Mouse (Mus musculus) cerebellum, adult 2 months (tissue): Measurements from ENCODE around the gene Hectd4. TPM values are rescaled to one million over a fixed set of nuclear protein-coding genes. Genes with fewer than 3 reads are reported as not detected.
"Not testable (repeated sequence)": the region's sequence is repeated elsewhere in the genome, so short reads cannot be mapped to it uniquely, and the experiment has no call there.

Experiments
- DNase-seq, 2 experiments: peaks; one replicate each; pipeline ENCODE4 v3.0.0; 2021
- H3K27ac ChIP-seq: fragments of 200-500 bp; 2 replicates; pipeline ENCODE4 v1.5.1; 2012; ENCODE audit warnings: low read length, control low read depth, inconsistent platforms; ENCODE audit not compliant: insufficient read depth
- H3K27me3 ChIP-seq: fragments of 200-500 bp; 2 replicates; pipeline ENCODE4 v1.6.1; 2012; ENCODE audit warnings: inconsistent platforms, mild to moderate bottlenecking, low read length, moderate library complexity; ENCODE audit not compliant: control insufficient read depth, insufficient read depth
- H3K4me1 ChIP-seq: fragments of 200-500 bp; 2 replicates; pipeline ENCODE4 v1.6.1; 2011; ENCODE audit warnings: low read length; ENCODE audit not compliant: control insufficient read depth, insufficient read depth
- H3K4me3 ChIP-seq: fragments of 200-500 bp; replicated peaks from 2 replicates; pipeline ENCODE3; 2011; ENCODE audit warnings: mild to moderate bottlenecking, low read depth, low read length, control low read depth; ENCODE audit not compliant: insufficient read depth
- CTCF ChIP-seq: fragments of 200-500 bp; IDR thresholded peaks from 2 replicates; pipeline ENCODE4 v1.5.1; 2011; ENCODE audit warnings: low read depth, mild to moderate bottlenecking, control low read depth, low read length, moderate library complexity, borderline replicate concordance; ENCODE audit not compliant: insufficient read depth
- POLR2A ChIP-seq: fragments of 200-500 bp; IDR thresholded peaks from 2 replicates; pipeline ENCODE4 v1.6.1; 2011; ENCODE audit warnings: low read length, control low read depth, borderline replicate concordance; ENCODE audit not compliant: insufficient read depth
- WGBS: fragments of 180-500 bp; shearing (Covaris S2); methylation state at CpG from one replicate; pipeline ENCODE4 v1.1.7; 2018; 5-methylcytosine and 5-hydroxymethylcytosine counted together
- polyA plus RNA-seq: library from polyadenylated mRNA; depleted of rRNA; stranded (reverse); fragments of >200 nt; gene quantifications from 2 replicates; pipeline ENCODE4 v1.2.3, GENCODE M21; 2012

Gene Hectd4
- polyA plus RNA-seq, 1 experiment, result 81.2 TPM

DNA sequence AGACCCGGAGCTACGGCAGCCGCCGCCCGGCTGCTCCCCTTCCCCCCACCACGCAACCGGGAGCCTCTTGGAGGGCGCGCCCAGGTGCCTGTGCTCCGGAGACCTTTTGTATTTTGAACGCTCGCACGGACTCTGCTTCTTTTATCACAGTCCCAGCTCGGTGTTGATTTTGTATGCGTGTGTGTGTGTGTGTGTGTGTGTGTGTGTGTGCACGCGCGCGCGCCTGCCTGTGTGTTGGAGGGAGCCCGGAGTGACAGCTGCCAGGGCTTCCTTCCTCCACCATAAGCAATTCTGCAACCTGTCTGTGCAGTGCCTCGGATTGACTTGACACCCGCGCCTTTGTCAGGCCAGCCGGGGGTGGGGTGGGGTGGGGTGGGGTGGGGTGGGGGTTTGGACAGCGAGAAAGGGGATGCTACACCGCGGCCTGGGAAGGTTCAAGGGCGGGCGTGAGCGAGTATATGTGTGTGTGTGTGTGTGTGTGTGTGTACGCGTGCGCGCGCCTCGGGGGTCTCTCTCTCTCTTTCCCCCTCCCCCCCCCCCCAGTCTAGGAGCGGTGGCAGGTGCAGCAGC lies 798 bp downstream of the Hectd4 start:
- TF ChIP-seq POLR2A (no peak), CTCF (no peak)
- H3K4me3 ChIP-seq, result peak overlapping the region; percentile 98
- under 1% methylated on average over 37 of the region's 38 CpGs for WGBS
- H3K27me3 ChIP-seq, result no peaks in the 10 kb centered on the region
- peaks cover 2% of the 10 kb centered on the region for H3K4me1 ChIP-seq
- H3K27ac ChIP-seq, result peak overlapping the region; percentile 97
- peak; percentile 68 to 70 for DNase-seq

GRCm38 (mm10) chr5:121221328-121221850 lies 1.4 kb downstream of the Hectd4 start:
- 2% methylated on average over 23 of the region's 23 CpGs for WGBS
- Histone ChIP-seq H3K27ac (peak overlapping the region; percentile 67), H3K27me3 (no peaks in the 10 kb centered on the region), H3K4me3 (peak overlapping the region; percentile 98), H3K4me1 (peaks cover 2% of the 10 kb centered on the region)
- TF ChIP-seq POLR2A, result no peak
- no peak for TF ChIP-seq CTCF
- DNase-seq, result peak; percentile 37 to 39

DNA sequence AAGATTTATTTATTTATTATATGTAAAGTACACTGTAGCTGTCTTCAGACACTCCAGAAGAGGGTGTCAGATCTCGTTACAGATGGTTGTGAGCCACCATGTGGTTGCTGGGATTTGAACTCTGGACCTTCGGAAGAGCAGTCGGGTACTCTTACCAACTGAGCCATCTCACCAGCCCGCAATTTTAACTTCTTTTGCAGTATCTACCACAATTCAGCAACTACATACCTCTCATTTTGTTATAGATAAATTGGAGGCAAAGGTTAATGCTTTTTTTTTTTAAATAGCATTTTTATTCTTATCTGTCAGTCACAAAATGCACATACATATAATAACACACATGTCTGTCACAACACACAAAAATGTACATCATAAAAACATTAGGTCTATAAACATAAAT lies 4.0 kb downstream of the Hectd4 start:
- H3K4me3 ChIP-seq, H3K27me3 ChIP-seq, H3K4me1 ChIP-seq, DNase-seq, H3K27ac ChIP-seq: not testable (repeated sequence)
- WGBS, result 72% methylated on average over 4 of the region's 4 CpGs

DNA sequence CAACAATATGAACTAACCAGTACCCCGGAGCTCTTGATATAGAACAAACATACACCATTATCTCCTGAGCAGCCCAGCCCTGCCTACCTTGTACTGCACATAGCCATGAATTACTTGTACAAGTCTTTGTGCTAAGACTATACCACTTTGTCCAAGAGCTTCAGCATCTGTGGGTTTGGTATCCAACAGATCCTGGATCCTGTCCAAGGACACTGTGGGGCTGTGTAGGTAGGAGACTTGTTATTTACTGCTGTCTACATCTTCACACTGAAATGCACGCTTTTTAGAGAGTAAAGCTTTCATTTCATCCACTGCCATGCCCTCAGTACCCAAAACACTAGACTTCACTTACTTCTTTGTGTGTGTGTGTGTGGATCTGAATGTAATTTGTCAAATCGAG lies 4.8 kb downstream of the Hectd4 start:
- no peaks in the 10 kb centered on the region for H3K27me3 ChIP-seq
- no peak overlapping the region for H3K4me3 ChIP-seq
- TF ChIP-seq CTCF, result no peak
- TF ChIP-seq POLR2A, result no peak
- H3K4me1 ChIP-seq, result peaks cover 9% of the 10 kb centered on the region
- DNase-seq, result no peak
- WGBS, result 51% methylated on average over 3 of the region's 3 CpGs
- no peak overlapping the region for H3K27ac ChIP-seq

GRCm38 (mm10) chr5:121225854-121226253 lies 5.8 kb downstream of the Hectd4 start:
- H3K27ac ChIP-seq, result no peak overlapping the region
- peaks cover 18% of the 10 kb centered on the region for H3K4me1 ChIP-seq
- H3K27me3 ChIP-seq, result no peaks in the 10 kb centered on the region
- DNase-seq, result no peak
- H3K4me3 ChIP-seq, result no peak overlapping the region
- no peak for TF ChIP-seq POLR2A
- WGBS, result 44% methylated on average over 2 of the region's 2 CpGs

- no peak for DNase-seq
- TF ChIP-seq CTCF, result no peak
- TF ChIP-seq POLR2A, result no peak
- Histone ChIP-seq H3K4me1 (peaks cover 19% of the 10 kb centered on the region), H3K27me3 (no peaks in the 10 kb centered on the region), H3K27ac (no peak overlapping the region), H3K4me3 (no peak overlapping the region)
- WGBS, result 53% methylated on average over 3 of the region's 3 CpGs
These were observed 6.4 kb downstream of the Hectd4 start for GRCm38 (mm10) chr5:121226406-121226805.

DNA sequence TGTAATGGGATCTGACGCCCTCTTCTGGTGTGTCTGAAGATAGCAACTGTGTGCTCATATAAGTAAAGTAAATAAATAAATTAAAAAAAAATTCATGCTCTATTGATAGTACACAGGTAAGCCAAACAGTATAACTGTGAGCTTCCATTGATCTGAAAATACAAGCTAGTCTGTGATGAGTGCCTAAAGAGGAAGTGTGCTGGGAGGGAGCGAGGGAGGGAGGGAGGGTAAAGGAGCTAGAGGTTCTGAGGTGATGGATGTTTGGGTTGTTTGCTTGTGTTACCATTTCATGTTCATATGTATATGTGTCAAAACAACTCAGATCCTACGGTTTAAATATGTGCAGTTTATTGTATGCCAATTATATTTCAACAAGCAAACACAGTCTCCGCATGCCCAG lies 6.8 kb downstream of the Hectd4 start:
- Histone ChIP-seq H3K4me3 (no peak overlapping the region), H3K27ac (no peak overlapping the region), H3K4me1 (peaks cover 19% of the 10 kb centered on the region), H3K27me3 (no peaks in the 10 kb centered on the region)
- no peak for DNase-seq
- 80% methylated on average over 4 of the region's 4 CpGs for WGBS
- TF ChIP-seq POLR2A (no peak), CTCF (no peak)

DNA sequence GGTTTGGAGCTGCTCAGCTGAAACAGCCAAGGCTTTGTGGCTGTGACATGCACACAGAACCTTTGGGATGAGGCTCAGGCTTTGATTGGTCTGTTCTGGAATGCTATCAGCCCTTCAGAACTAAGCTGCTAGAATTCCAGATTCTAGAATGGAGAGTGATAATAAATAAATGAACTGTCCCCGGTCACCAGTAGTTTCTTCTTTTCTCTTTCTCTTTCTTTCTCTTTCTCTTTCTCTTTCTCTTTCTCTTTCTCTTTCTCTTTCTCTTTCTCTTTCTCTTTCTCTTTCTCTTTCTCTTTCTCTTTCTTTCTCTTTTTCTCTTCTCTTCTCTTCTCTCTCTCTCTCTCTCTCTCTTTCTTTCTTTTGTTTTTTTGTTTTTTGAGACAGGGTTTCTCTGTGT lies 7.3 kb downstream of the Hectd4 start:
- 97% methylated on average over 1 of the region's 1 CpGs for WGBS

More for the DNA sequence above, 7.3 kb downstream of the Hectd4 start:
- H3K4me3 ChIP-seq, H3K27ac ChIP-seq, H3K27me3 ChIP-seq, DNase-seq: not testable (repeated sequence)
- H3K4me1 ChIP-seq, result peaks cover 19% of the 10 kb centered on the region
